Mouse (Mus musculus) mouse trophoblast stem cell (cell line): ENCODE measurements around the gene Olfr981.
"Not testable (repeated sequence)": the region's sequence is repeated elsewhere in the genome, so short reads cannot be mapped to it uniquely, and the experiment has no call there.

ENCODE experiments used
- in situ Hi-C, 2 experiments: fragments of 300-500 bp; cut with MseI, MboI; formaldehyde crosslinking; loops; 2 replicates in 1 of 2; 3 replicates in 1 of 2; pipeline ENCODE4 v1.15.1; 2025

Gene Olfr981

GRCm38 (mm10) chr9:40021164-40021563 is at the start of gene Olfr981:
Olfr981 (plus strand) TSS chr9:40021464.
- in situ Hi-C loops: no loop called here

GRCm38 (mm10) chr9:39976581-39977145 is 44.6 kb upstream of the Olfr981 start:
- in situ Hi-C loops: not testable (repeated sequence)

GRCm38 (mm10) chr9:39991813-39992212 is 29.5 kb upstream of the Olfr981 start, which contains the start of gene Olfr978:
Olfr978 (plus strand) TSS chr9:39992113.
- in situ Hi-C loops: no loop called here

GRCm38 (mm10) chr9:40003365-40003764 is 17.9 kb upstream of the Olfr981 start, which contains the start of gene Olfr979:
Olfr979 (minus strand) TSS chr9:40003465.
- in situ Hi-C loops: no loop called here

GRCm38 (mm10) chr9:40009482-40009881 is 11.8 kb upstream of the Olfr981 start, which contains the start of gene Olfr980:
Olfr980 (minus strand) TSS chr9:40009582.
- in situ Hi-C loops: no loop called here

GRCm38 (mm10) chr9:40050138-40050537 is 28.9 kb downstream of the Olfr981 start:
- in situ Hi-C loops: no loop called here

GRCm38 (mm10) chr9:40073529-40073928 is 52.3 kb downstream of the Olfr981 start, which contains the start of gene Olfr982:
Olfr982 (plus strand) TSS chr9:40073829.
- in situ Hi-C loops: no loop called here
